Mouse (Mus musculus) megakaryocyte-erythroid progenitor cell, adult 5-6 weeks (primary cell): ENCODE data around the gene Asb18. TPM values are rescaled to one million over a fixed set of nuclear protein-coding genes. Genes with fewer than 3 reads are reported as not detected.

Experiments
- ATAC-seq: replicated peaks from 2 replicates; pipeline ENCODE4 v1.8.0; 2016; ENCODE audit warnings: mild to moderate bottlenecking, inconsistent platforms; ENCODE audit not compliant: severe bottlenecking, poor library complexity, low FRiP score, low TSS enrichment
- total RNA-seq, 2 experiments: library from RNA; stranded (forward) in 1 of 2; stranded (reverse) in 1 of 2; fragments of 200-1000, 215-1000 nt in 1 of 2; fragments of >200 nt in 1 of 2; fragmentation: Nextera tagmentation in 1 of 2; gene quantifications; 2 replicates each; pipeline ENCODE4 v1.2.3; 2014 to 2017

Gene Asb18
- total RNA-seq (2014; fragmentation: Nextera tagmentation) (not detected in 2 replicates), total RNA-seq (2017) (not detected in 2 replicates)

DNA sequence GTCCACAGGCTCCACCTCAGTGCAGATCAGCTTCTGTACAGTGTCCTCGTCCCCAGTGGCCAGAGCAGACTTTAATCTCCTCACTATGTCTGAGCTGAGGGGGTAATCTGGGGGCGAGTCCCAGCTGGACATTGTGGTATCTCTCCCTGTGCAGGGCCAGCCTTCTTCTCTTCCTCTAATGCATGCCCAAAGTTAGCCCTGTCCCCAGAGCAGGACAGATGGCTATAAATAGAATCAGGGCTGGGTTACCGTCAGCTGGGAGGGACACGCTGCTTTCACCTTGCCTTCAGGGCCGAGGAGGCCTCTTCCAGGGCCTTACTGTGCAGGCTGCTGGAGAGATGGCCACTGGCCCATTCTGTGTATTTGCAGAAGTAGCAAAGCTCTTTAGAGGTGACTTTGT is at the start of gene Asb18:
Gene Asb18 (minus strand): TSS at position 221 of the 400 bp plus-strand sequence.
- ATAC-seq, result no peak

DNA sequence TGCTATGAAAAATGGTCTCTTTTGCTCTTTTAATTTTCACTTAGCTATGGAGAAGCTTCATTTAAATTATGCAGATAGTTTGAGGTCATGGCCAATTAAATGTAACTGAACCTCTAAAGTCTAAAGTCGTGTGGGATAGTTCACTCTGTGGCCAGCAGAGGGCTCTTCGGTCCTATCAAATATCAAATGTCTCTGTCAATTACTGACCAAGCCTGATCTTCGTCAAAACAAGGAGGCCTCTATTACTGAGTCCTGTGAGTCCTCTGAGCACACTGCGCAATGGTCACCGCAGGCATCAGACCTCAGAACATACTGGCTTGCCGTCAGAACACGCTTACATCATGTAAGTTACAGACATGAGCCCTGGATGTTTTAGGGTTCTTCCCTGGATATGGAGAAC is 46.1 kb upstream of the Asb18 start:
- peak; percentile 52; the same call in 1 of the 2 replicates for ATAC-seq

DNA sequence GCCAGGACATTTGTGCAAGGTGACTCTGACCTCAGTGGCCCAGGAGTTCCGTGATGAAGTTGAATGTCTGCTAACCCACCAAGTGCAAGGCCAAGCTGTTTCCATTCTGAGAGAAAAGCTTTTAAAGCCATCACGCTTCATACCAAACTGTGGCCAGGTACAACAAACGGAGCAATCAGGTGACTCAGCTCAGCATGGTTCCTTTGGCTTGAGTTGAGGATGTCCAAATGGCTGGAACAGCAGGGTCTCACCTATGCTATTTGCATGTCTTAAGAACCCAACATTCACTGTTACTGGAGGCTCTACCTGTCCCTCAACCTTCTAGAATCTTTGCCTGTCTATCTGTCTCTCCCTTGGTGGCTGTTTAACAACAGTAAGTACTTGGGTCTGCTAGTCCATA is 45.6 kb upstream of the Asb18 start:
- no peak for ATAC-seq

DNA sequence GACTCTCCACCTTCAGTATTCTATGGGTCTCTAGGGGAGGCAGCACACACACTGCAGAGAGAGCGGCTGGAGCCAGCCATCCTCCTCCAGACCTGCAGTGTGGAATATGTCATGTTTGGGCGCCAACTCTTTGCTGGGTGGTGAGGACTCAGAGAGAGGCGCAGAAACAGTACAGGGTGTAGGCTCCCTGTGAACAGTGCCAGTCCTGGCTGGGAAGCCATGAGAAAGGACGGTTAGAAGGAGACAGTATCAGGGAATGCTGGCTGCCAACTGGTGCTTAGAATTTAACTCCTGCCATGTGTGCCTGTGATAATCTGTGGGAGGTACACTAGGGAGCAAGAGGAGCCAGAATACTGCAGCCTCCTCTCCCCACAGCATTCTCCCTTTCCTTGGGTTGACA is 40.5 kb upstream of the Asb18 start:
- no peak for ATAC-seq

DNA sequence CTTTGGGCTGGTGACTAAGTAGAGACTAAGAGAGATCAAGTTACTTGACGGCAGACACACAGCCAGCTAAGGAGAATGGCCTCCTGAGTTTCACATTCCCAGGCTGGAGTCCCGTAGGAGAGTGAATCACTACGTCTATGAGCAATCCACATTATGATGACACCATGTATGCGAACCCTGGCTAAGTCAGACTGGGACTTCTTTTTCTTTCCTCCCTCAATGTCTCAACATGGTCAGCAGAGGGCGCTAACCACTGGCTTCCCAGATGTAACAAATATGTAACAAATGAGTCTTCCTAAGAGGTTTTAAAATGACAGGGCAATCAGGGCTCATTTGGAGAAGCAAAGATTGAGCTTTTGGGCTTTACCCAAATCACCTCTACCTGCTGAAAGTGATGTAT is 36.9 kb upstream of the Asb18 start:
- peak; percentile 63 for ATAC-seq

DNA sequence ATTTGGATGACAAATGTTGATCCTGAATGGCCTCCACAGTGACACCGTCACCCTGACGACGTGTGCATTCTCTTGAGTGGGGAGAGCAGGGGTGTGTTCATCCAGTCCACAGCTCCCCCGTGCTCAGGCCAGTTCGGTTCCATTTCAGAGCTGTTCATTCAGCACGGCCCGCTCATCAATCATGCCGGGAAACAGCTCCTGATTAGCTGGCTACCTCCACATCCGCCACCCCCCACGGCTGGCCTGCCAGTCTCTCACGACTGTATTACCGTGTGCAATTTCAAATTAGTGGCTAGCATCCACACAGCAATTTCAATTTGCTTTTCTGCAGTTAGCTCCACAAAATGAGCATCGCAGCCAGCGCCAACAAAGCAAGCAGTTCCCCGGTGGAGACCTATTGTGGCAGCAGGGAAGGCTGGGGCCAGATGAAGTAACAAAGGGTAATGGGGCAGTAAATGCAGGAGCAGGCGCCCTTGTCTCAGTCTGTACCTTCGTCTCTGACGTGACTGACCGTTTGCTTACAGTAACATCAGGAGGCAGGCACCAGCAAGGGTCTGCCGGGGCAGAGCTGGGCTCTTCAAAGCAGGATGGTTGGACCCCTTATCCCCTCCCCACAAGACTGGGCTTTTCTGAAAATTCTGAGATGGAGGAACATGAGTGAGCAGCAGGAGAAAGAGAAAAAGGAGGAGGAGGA is 35.7 kb upstream of the Asb18 start:
- no peak for ATAC-seq

DNA sequence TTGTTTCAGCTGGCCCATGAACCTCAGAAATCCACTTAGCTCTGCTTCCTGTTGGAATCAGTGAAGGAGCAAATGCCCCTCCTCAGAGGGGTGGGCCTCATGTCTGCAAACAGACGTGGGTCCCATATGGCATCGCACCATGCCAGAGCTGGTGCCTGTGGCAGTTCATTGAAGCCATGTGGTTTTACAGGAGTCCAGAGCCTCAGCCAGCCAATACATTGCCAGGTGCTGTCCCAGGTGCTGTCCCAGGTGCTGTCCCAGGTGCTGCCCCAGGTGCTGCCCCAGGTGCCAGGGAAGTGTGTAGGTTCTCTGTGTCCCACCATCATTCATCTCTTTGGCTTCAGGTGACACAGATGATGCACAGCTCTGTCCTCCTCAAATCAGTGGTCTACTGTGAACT is 13.8 kb upstream of the Asb18 start:
- no peak for ATAC-seq

DNA sequence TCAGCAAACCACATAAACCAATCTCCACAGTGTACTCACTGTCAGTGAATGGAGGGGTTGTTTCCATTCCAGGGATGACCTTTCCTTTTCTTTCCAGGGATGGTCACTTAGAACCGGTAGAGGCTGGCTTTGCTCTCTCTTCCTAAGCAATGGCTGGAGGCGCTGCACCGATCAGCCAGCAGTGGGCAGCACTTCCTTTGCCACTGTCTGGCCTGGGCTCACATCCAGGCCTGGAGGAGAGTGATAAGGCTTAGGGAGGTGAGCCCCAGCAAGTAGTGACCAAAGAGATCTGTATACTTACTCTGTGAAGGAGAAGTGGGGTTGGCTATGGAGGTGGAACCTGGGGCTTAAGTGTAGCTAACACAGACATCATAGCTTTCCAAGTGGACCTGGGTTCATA is 12.5 kb upstream of the Asb18 start:
- ATAC-seq, result peak; percentile 93

DNA sequence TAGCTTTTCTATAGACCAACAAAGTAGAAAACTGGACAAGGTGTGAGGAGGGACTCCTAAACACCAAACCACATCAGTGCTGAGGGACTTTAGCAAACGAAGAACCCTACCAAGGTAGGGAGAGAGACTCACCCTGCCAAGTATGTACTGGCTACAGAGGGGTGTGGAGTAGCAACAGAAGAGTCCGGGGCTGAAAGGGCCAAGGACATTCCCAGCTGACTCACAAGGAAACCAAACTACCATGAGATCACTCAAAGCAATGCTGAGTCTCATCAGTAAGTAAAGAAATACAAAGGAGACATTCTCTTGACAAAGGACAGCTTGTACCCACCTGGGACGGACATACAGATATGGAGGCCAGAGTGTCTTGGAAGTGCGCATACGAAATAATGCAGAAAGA is 5.9 kb upstream of the Asb18 start:
- ATAC-seq, result no peak

DNA sequence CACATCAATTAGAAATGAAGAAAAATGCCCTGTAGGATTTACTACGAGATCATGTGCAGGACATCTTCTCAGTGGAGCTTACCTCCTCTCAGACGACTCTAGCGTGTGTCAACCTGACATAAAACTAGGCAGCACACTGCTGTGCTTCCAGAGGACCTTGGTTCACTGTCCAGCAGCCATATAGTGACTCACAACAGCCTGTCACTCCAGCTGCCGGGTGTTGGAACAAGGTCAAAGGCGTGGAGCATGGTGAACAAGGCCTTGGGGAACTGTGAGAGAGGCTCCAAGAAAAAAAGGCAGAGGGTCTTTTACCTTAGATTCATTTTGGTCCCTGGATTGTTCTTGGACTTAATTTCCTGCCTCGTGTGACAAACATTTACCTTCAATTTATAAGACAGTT is 3.6 kb upstream of the Asb18 start:
- ATAC-seq, result no peak

DNA sequence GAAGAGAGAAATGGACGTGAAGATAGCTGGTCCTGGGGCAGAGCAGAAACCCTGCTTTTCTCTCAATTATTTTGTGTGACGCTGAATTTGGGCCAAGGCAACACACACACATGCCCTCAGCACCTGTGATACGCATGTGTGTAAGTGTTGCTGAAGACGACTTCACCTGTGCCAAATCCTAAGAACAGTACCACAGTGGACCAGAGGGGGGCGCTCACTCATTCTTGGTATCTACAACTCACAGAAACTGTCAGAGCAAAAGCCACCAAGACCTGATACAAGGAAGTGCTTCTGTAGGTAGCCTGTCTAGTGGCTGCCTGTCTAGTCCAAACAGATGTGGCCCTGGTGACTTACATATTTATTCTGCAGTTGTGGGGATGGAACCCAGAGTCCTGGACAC is 1.2 kb downstream of the Asb18 start:
- ATAC-seq, result no peak

DNA sequence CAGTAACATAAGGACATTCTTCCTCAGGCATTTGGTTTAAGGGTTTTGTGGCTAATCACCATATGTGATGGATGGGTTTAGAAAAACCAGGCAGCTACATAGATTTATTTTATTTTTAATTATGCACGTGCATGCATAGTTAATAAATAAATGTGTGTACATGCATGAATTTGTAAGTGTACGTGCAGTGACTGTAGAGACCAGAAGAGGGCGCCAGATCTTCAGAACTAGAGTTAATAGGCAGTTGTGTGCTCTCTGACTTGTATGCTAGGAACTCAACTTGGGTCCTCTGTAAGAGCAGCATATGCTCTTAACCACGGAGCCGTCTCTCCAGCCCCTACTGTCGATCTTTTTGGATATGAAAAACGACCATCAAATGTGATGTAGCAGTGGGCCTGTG is 1.6 kb downstream of the Asb18 start:
- ATAC-seq, result no peak

DNA sequence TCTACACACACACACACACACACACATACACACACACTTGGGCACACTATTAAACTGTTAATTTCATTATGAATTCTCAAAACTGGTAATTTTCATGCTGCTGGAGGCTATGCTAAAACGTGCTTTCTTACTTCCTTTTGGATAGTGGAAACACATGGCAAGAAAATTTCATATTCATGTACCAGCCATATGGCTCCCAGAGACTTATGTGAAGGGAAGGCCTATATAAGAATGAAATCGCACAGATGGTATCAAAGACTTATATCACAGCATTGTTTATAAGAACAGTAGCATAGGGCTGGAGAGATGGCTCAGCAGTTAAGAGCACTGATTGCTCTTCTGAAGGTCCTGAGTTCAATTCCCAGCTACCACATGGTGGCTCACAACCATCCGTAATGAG is 2.3 kb downstream of the Asb18 start:
- no peak for ATAC-seq

DNA sequence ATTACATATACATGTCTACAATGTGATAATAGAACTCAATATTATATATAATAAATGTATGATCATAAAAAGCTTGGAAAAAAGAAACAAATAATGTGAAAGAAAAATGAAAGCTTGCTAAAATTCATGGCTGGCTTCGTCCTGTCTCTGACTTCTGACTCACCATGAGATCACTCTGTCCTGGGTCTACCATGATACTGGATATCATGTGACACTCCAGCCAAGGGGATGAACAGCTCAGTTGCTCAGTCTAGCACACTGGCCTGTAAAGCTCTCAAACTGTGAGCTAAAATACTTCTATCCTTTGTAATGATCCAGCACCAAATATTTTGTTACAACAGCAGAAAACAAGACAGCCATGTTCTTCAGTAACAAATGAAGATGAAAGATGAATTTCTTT is 4.4 kb downstream of the Asb18 start:
- ATAC-seq, result no peak

DNA sequence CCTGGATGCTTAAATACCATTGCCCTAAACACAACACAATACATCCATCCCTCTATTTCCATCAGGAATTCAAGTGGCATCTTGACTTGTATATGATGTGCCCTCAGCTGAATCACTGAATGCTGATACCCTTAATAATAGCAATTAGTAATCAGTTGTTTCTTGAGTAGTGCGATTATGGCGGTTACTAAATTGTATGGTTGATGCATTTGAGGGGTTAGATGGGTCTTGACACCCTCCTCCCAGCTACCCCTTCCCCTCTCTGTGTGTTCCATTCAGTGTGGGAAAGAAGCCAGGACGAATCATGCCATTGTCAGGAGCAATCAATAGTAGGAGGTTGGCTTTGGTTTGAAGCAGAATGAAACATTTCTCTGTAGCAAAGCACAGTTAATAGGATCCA is 5.3 kb downstream of the Asb18 start:
- no peak for ATAC-seq

DNA sequence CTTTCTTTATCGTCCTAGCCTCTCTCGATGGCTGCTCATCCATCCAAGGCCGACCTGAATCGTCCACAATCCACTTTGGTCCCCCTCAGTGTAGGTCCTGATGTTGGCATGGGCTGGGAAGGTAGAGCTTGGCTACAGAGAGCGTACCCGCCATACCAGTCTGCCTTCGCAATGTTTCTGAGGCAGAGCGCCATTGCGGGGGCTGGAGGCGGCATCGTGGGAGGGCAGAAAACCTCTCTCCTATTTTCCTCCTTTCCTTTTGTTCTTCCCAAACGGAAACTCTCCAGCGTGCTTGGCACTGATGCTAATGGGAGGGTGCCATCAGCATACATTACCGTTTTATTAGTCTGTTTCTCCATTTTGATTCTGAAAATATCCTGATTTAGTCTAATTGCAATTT is 7.8 kb downstream of the Asb18 start:
- no peak for ATAC-seq

DNA sequence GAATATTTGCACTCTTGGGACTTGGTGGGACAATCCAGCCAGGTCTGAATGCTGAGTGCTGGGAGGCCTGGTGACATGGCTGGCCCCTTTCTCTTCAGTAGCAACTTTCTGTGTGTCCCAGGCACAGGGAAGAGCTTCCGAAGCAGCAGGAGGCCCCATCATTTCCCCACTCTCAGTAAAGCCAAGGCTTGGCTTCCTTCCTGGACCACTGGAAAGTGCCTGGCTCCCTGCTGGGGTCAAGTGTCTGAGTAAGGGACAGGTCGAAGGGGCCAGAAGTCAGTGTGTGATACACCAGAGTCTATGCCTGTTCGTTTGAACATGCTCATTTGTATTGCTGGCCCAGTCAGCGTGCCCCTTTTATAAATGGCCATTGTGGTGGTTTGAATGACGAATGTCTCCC is 13.5 kb downstream of the Asb18 start:
- ATAC-seq, result no peak

DNA sequence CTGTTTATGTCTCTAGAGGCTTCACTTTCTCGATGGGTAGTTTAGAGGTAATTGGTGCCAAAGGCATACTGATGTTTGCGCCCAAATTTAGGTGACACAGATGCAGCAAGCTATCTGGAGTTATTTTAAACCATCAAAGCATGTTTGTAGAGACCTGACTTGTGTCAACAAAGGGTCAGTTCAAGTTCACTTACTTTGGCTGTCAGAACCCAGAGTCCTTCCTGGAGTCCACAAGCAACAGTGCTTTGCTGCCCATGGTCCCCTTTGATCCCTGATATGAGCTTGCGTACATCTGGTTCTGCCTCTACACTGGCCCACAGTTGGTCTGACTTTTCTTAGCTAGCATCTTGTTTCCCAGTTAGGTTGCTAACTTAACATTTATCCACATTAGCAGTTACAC is 14.6 kb downstream of the Asb18 start:
- no peak for ATAC-seq

DNA sequence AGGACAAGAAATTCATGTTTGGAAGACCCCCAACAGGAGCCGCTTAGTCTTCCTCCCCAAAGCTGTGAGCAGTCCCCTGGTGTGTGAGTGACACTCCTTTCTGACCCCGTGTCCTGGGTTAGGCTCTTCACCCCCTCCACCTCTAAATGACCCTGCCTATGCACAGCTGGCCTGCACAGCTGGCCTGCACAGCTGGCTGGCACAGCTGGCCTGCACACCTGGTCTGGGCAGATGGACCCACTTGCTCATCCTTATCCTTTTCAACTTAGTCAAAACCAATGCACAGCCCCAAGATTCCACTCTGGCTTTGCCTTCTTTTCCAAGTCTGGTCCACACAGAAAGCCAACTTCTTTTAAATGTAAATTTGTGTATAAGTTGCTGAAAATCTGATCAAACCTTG is 15.8 kb downstream of the Asb18 start:
- ATAC-seq, result no peak

DNA sequence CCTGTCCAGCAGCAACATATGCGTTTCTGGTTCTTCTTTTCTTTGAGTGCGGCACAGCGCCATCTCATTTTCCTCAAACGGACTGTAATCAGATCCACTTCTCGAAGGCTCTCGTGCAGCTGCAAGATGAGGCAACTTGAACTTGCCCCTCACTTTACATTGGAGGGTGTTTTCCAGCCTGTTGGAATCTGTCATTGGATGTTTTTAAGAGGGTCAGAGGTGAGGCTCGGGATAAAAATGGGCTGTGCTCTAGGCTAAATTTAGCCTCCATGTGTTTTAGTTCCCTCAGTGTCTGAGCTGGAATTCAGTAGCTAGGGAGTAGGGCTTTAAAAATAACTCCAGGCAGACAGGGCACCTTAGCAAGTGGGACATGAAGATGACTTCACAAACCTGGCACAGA is 16.4 kb downstream of the Asb18 start:
- no peak for ATAC-seq

DNA sequence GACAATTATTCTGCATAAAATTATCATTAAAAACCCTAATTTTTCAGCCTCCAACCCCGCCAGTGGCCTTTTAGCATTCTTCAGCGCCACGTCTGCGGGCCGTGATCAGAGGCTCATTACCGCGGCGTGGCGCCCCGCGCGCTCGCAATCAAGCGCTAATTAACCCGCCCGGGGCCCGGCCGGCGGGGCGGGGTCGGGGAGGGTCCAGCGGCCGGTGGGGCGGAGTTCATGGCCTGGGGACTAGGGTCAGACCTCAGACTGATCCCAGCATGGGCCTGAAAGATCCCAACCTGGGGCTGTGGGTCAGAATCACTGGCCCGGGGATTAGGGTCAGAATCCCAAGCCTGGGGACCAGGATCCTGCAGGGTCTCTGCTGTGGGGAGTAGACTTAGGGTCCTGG is 22.2 kb downstream of the Asb18 start:
- ATAC-seq, result no peak

DNA sequence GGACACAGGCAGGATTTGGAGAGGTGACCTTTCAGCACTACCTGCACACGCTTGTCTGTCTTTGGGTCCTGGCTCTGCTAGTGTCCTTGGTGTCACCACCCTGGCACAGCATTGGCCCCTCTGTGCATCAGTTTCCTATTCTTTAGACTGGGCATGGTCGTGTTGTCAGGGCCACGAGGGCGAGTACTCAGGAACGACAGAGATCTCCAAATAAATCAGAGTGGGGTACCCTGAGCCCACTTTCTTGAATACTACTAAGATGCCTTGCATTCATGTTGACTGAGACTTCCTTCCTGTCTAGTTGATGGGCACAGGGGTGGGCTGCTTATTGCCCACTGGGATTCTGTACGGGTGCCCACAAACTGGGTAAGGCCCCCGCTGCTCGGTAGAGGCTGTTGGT is 37.2 kb downstream of the Asb18 start:
- no peak for ATAC-seq
